Mouse (Mus musculus) small intestine, adult 2 months (tissue): Measurements from ENCODE around the gene Syndig1l.

Experiments
- CTCF ChIP-seq: fragments of 200-500 bp; IDR thresholded peaks from 2 replicates; pipeline ENCODE4 v1.5.1; 2012; ENCODE audit warnings: low read depth, mild to moderate bottlenecking, control low read depth, inconsistent platforms, low read length, moderate library complexity, mixed read lengths; ENCODE audit not compliant: insufficient replicate concordance, insufficient read length; ENCODE audit errors: extremely low read depth
- POLR2A ChIP-seq: fragments of 200-500 bp; IDR thresholded peaks from 2 replicates; pipeline ENCODE4 v1.6.1; 2012; ENCODE audit warnings: low read depth, mild to moderate bottlenecking, control low read depth, inconsistent platforms, low read length, moderate library complexity

DNA sequence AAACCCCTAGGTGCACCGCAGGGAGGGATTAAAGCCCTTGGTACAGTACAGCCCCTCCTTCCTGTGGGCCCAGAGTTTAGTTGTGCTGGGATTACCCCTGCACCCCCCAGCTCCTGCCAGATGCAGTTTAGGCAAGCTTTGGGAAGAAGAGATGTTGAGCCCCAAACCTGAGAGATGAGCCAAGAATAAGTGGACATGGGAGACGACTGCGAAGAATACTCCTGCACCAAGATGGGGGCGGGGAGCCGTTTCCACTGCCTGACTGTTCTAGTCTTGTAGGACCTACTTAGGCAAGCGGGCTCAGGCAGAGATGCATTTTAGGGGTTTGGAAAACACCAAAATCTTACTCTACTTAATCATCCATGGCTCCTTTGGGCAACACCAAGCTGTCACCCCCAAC lies 58.4 kb downstream of the Syndig1l start:
- TF ChIP-seq CTCF (no peak), POLR2A (no peak)
